Mouse (Mus musculus) cerebellum, adult 2 months (tissue): Measurements from ENCODE around the gene Ovol3. TPM values are rescaled to one million over a fixed set of nuclear protein-coding genes. Genes with fewer than 3 reads are reported as not detected.

Experiments used
- DNase-seq, 2 experiments: peaks; one replicate each; pipeline ENCODE4 v3.0.0; 2021
- H3K27ac ChIP-seq: fragments of 200-500 bp; 2 replicates; pipeline ENCODE4 v1.5.1; 2012; ENCODE audit warnings: low read length, control low read depth, inconsistent platforms; ENCODE audit not compliant: insufficient read depth
- H3K27me3 ChIP-seq: fragments of 200-500 bp; 2 replicates; pipeline ENCODE4 v1.6.1; 2012; ENCODE audit warnings: inconsistent platforms, mild to moderate bottlenecking, low read length, moderate library complexity; ENCODE audit not compliant: control insufficient read depth, insufficient read depth
- H3K4me1 ChIP-seq: fragments of 200-500 bp; 2 replicates; pipeline ENCODE4 v1.6.1; 2011; ENCODE audit warnings: low read length; ENCODE audit not compliant: control insufficient read depth, insufficient read depth
- H3K4me3 ChIP-seq: fragments of 200-500 bp; replicated peaks from 2 replicates; pipeline ENCODE3; 2011; ENCODE audit warnings: mild to moderate bottlenecking, low read depth, low read length, control low read depth; ENCODE audit not compliant: insufficient read depth
- CTCF ChIP-seq: fragments of 200-500 bp; IDR thresholded peaks from 2 replicates; pipeline ENCODE4 v1.5.1; 2011; ENCODE audit warnings: low read depth, mild to moderate bottlenecking, control low read depth, low read length, moderate library complexity, borderline replicate concordance; ENCODE audit not compliant: insufficient read depth
- POLR2A ChIP-seq: fragments of 200-500 bp; IDR thresholded peaks from 2 replicates; pipeline ENCODE4 v1.6.1; 2011; ENCODE audit warnings: low read length, control low read depth, borderline replicate concordance; ENCODE audit not compliant: insufficient read depth
- WGBS: fragments of 180-500 bp; shearing (Covaris S2); methylation state at CpG from one replicate; pipeline ENCODE4 v1.1.7; 2018; 5-methylcytosine and 5-hydroxymethylcytosine counted together
- polyA plus RNA-seq: library from polyadenylated mRNA; depleted of rRNA; stranded (reverse); fragments of >200 nt; gene quantifications from 2 replicates; pipeline ENCODE4 v1.2.3, GENCODE M21; 2012

The Ovol3 gene
- polyA plus RNA-seq, 1 experiment = not detected

GRCm38 (mm10) chr7:30196171-30196570, 39.4 kb downstream of the Ovol3 start:
- H3K27ac ChIP-seq = no peak overlapping the region
- DNase-seq = no peak
- H3K4me1 ChIP-seq = peaks cover 28% of the 10 kb centered on the region
- TF ChIP-seq CTCF (no peak), POLR2A (no peak)
- no peak overlapping the region for H3K4me3 ChIP-seq
- H3K27me3 ChIP-seq = no peaks in the 10 kb centered on the region
- 80% methylated on average over 6 of the region's 6 CpGs for WGBS

- H3K27ac ChIP-seq = no peak overlapping the region
- no peak for TF ChIP-seq POLR2A
- no peak for TF ChIP-seq CTCF
- WGBS = 76% methylated on average over 6 of the region's 6 CpGs
- H3K4me1 ChIP-seq = peaks cover 28% of the 10 kb centered on the region
- no peak for DNase-seq
- H3K27me3 ChIP-seq = no peaks in the 10 kb centered on the region
- no peak overlapping the region for H3K4me3 ChIP-seq
Measured at GRCm38 (mm10) chr7:30195461-30195860, 40.1 kb downstream of the Ovol3 start.

GRCm38 (mm10) chr7:30194884-30195283, 40.6 kb downstream of the Ovol3 start:
- DNase-seq = peak; percentile 96 to 98
- Histone ChIP-seq H3K4me1 (peaks cover 22% of the 10 kb centered on the region), H3K27me3 (no peaks in the 10 kb centered on the region), H3K4me3 (peak overlapping the region; percentile 90), H3K27ac (peak overlapping the region; percentile 89)
- WGBS = under 1% methylated on average over 28 of the region's 28 CpGs
- TF ChIP-seq POLR2A (peak; percentile 84), CTCF (no peak)

- TF ChIP-seq POLR2A (no peak), CTCF (no peak)
- DNase-seq = peak; percentile 72 to 75
- Histone ChIP-seq H3K27me3 (no peaks in the 10 kb centered on the region), H3K4me1 (peaks cover 20% of the 10 kb centered on the region), H3K4me3 (peak overlapping the region; percentile 90), H3K27ac (peak overlapping the region; percentile 89)
- under 1% methylated on average over 26 of the region's 26 CpGs for WGBS
Measured at GRCm38 (mm10) chr7:30194101-30194831, 41.3 kb downstream of the Ovol3 start.

- peak; percentile 89 for DNase-seq
- Histone ChIP-seq H3K4me3 (peak overlapping the region; percentile 90), H3K27ac (no peak overlapping the region), H3K27me3 (no peaks in the 10 kb centered on the region), H3K4me1 (peaks cover 25% of the 10 kb centered on the region)
- WGBS = 3% methylated on average over 26 of the region's 26 CpGs
- TF ChIP-seq CTCF (no peak), POLR2A (peak; percentile 51)
Measured at GRCm38 (mm10) chr7:30193581-30194100, 41.9 kb downstream of the Ovol3 start.

GRCm38 (mm10) chr7:30193013-30193412, 42.5 kb downstream of the Ovol3 start:
- TF ChIP-seq CTCF = no peak
- TF ChIP-seq POLR2A = no peak
- no peaks in the 10 kb centered on the region for H3K27me3 ChIP-seq
- no peak overlapping the region for H3K27ac ChIP-seq
- peaks cover 30% of the 10 kb centered on the region for H3K4me1 ChIP-seq
- no peak for DNase-seq
- WGBS = 28% methylated on average over 9 of the region's 9 CpGs
- H3K4me3 ChIP-seq = peak overlapping the region; percentile 14

- 90% methylated on average over 12 of the region's 12 CpGs for WGBS
- Histone ChIP-seq H3K4me1 (peaks cover 29% of the 10 kb centered on the region), H3K27me3 (no peaks in the 10 kb centered on the region), H3K4me3 (no peak overlapping the region), H3K27ac (no peak overlapping the region)
- TF ChIP-seq CTCF (no peak), POLR2A (no peak)
- DNase-seq = no peak
Measured at GRCm38 (mm10) chr7:30192088-30192487, 43.4 kb downstream of the Ovol3 start.

- Histone ChIP-seq H3K4me1 (peaks cover 28% of the 10 kb centered on the region), H3K27me3 (no peaks in the 10 kb centered on the region)
- 83% methylated on average over 4 of the region's 4 CpGs for WGBS
Measured at GRCm38 (mm10) chr7:30189116-30189491, 46.4 kb downstream of the Ovol3 start.

More at GRCm38 (mm10) chr7:30189116-30189491, 46.4 kb downstream of the Ovol3 start:
- DNase-seq = no peak
- peak overlapping the region; percentile 42 for H3K27ac ChIP-seq
- H3K4me3 ChIP-seq = no peak overlapping the region
- no peak for TF ChIP-seq POLR2A
- TF ChIP-seq CTCF = no peak
